Mouse (Mus musculus): ENCODE measurements around the gene Klf16.

Klf16 gene

GRCm38 (mm10) chr10:80572477-80572876 is 4.6 kb downstream of the Klf16 start:
- Histone ChIP-seq H3K36me3 (ENCODE audit: control insufficient read depth, insufficient read depth, low read length, poor library complexity, severe bottlenecking) (peaks cover 3% of the 10 kb centered on the region; the same call in 1 of the 2 replicates), H3K27me3 (ENCODE audit: control insufficient read depth, insufficient read depth, low read length, poor library complexity, severe bottlenecking) (no peaks in the 10 kb centered on the region)
- no peak for DNase-seq (ENCODE audit: low read depth, low spot score)

- Histone ChIP-seq H3K27me3 (ENCODE audit: control insufficient read depth, insufficient read depth, low read length, poor library complexity, severe bottlenecking) (no peaks in the 10 kb centered on the region), H3K36me3 (ENCODE audit: control insufficient read depth, insufficient read depth, low read length, poor library complexity, severe bottlenecking) (peaks cover 3% of the 10 kb centered on the region; the same call in 1 of the 2 replicates)
- peak; percentile 74 for DNase-seq (ENCODE audit: low read depth, low spot score)
These were observed 6.0 kb downstream of the Klf16 start for GRCm38 (mm10) chr10:80570871-80571836.

DNA sequence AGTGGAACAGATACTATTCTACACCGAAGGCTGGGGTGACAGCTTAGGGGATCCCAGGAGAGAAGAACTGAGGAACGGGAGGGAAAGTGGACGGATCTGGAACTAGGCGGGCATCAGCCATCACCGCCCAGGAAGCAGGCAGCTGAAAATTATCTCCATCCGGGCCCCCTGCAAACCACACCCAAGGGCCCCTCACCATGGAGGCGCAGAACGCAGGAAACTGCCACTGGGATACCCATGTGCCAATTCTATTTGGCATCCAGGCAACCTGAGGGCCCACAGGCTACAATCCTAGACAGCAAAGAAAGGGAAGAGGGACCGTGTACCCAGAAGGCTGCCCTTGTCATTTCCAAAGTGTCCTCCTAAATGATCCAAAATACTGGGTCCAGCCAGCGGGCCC is 6.7 kb downstream of the Klf16 start:
- DNase-seq (ENCODE audit: low read depth, low spot score) = no peak
- Histone ChIP-seq H3K36me3 (ENCODE audit: control insufficient read depth, insufficient read depth, low read length, poor library complexity, severe bottlenecking) (peaks cover 3% of the 10 kb centered on the region; the same call in 1 of the 2 replicates), H3K27me3 (ENCODE audit: control insufficient read depth, insufficient read depth, low read length, poor library complexity, severe bottlenecking) (no peaks in the 10 kb centered on the region)

GRCm38 (mm10) chr10:80569664-80570066 is 7.5 kb downstream of the Klf16 start:
- Histone ChIP-seq H3K27me3 (ENCODE audit: control insufficient read depth, insufficient read depth, low read length, poor library complexity, severe bottlenecking) (no peaks in the 10 kb centered on the region), H3K36me3 (ENCODE audit: control insufficient read depth, insufficient read depth, low read length, poor library complexity, severe bottlenecking) (peaks cover 3% of the 10 kb centered on the region; the same call in 1 of the 2 replicates)
- peak; percentile 75 for DNase-seq (ENCODE audit: low read depth, low spot score)

DNA sequence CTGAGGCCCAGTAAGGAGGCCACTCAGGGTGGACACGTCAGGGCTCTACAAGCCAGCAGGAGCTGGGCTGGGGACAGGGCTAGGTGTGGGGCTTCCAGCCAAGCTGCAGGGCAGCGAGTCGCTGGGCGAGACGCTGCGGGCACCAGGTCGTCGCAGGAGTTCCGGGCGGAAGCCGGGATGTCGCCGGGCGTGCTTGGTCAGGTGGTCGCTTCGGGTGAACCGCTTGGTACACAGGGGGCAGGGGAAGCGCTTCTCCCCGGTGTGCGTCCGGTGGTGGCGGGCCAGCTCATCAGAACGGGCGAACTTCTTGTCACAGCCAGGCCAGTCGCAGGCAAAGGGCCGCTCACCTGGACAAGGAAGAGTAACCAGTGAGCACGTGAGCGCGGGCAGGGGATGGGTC is 8.2 kb downstream of the Klf16 start:
- no peaks in the 10 kb centered on the region for H3K27me3 ChIP-seq (ENCODE audit: control insufficient read depth, insufficient read depth, low read length, poor library complexity, severe bottlenecking)
- peaks cover 3% of the 10 kb centered on the region; the same call in 1 of the 2 replicates for H3K36me3 ChIP-seq (ENCODE audit: control insufficient read depth, insufficient read depth, low read length, poor library complexity, severe bottlenecking)
- no peak for DNase-seq (ENCODE audit: low read depth, low spot score)

GRCm38 (mm10) chr10:80566375-80567092 is 10.6 kb downstream of the Klf16 start:
- no peaks in the 10 kb centered on the region for H3K27me3 ChIP-seq (ENCODE audit: control insufficient read depth, insufficient read depth, low read length, poor library complexity, severe bottlenecking)
- peak; percentile 92 for DNase-seq (ENCODE audit: low read depth, low spot score)
- H3K36me3 ChIP-seq (ENCODE audit: control insufficient read depth, insufficient read depth, low read length, poor library complexity, severe bottlenecking) = peaks cover 3% of the 10 kb centered on the region; the same call in 1 of the 2 replicates

GRCm38 (mm10) chr10:80561116-80561944 is 15.8 kb downstream of the Klf16 start, which contains the start of gene Rexo1:
Gene Rexo1 (minus strand): TSS chr10:80561560.
- no peaks in the 10 kb centered on the region for H3K36me3 ChIP-seq (ENCODE audit: control insufficient read depth, insufficient read depth, low read length, poor library complexity, severe bottlenecking)
- H3K27me3 ChIP-seq (ENCODE audit: control insufficient read depth, insufficient read depth, low read length, poor library complexity, severe bottlenecking) = no peaks in the 10 kb centered on the region
- peak; percentile 95 for DNase-seq (ENCODE audit: low read depth, low spot score)

DNA sequence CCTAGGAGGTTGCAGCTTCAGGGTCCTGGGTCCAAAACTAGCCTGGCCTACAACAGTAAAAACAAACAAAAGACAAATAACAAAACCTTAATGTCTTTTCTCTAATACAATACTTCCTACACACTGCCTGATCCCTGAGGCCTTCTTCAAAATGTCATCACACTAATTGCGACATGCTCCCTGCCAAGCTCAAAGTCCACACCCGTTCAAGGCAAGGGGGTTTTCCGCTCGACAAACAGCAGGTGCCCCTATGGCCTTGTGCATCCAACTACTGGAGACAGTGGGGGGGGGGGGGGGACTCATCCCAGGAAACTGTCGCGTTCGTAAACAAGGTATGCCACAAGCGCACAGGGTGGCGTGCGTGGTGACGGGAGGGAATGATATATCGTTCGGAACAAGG is 16.5 kb downstream of the Klf16 start:
- no peak for DNase-seq (ENCODE audit: low read depth, low spot score)
- no peaks in the 10 kb centered on the region for H3K36me3 ChIP-seq (ENCODE audit: control insufficient read depth, insufficient read depth, low read length, poor library complexity, severe bottlenecking)
- H3K27me3 ChIP-seq (ENCODE audit: control insufficient read depth, insufficient read depth, low read length, poor library complexity, severe bottlenecking) = no peaks in the 10 kb centered on the region

GRCm38 (mm10) chr10:80559431-80559830 is 17.7 kb downstream of the Klf16 start:
- DNase-seq (ENCODE audit: low read depth, low spot score) = no peak
- Histone ChIP-seq H3K36me3 (ENCODE audit: control insufficient read depth, insufficient read depth, low read length, poor library complexity, severe bottlenecking) (no peaks in the 10 kb centered on the region), H3K27me3 (ENCODE audit: control insufficient read depth, insufficient read depth, low read length, poor library complexity, severe bottlenecking) (no peaks in the 10 kb centered on the region)

DNA sequence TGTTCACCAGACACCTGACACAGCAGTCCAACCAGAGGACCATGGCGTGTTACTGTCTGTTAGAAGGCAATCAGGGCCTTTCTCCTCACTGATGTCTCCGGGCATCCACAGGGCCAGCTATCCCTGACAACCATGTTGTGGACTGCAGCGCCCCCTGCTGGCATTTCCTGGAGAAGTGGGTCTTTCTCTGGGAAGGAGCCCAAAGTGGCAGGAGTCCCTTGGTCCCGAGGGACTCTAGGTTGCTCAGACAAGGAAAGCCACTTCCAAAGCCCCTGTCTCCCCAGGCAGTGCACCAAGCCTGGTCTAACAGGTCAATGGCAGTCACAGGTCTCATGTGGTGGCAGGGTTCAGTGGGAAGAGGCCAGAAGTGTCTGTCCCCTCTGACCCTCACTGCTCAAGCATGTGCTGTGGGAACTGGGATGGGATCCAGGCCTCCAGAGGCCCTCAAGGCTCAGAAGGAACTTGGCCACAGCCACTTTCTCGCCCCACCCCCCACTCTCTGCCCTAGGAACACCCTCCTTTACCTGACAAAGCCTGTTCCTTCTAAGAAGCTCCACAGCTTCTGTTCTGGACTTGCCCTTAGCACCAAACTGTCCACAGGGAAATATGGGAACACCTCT is 19.7 kb downstream of the Klf16 start:
- H3K36me3 ChIP-seq (ENCODE audit: control insufficient read depth, insufficient read depth, low read length, poor library complexity, severe bottlenecking) = no peaks in the 10 kb centered on the region; the same call in 1 of the 2 replicates
- H3K27me3 ChIP-seq (ENCODE audit: control insufficient read depth, insufficient read depth, low read length, poor library complexity, severe bottlenecking) = no peaks in the 10 kb centered on the region
- peak; percentile 65 for DNase-seq (ENCODE audit: low read depth, low spot score)

DNA sequence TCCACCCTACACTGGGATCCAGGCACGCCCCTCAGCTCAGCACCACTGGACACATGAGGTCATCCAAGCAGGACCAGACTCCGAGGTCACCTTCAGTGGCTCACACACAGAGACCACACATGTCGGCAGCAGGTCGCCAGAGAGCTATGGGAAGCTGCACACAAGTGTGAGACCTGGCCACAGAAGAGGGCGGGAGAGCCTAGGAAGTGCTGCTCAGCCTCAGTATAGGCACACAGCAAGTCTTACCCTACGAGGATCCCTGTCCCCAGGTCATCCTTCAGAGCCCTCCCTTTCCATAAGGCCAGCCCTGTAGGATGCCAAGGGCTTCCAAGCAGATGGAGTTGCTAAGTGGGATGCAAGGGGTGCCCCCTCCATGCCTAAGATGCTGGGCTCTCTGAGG is 23.1 kb downstream of the Klf16 start:
- DNase-seq (ENCODE audit: low read depth, low spot score) = no peak
- H3K36me3 ChIP-seq (ENCODE audit: control insufficient read depth, insufficient read depth, low read length, poor library complexity, severe bottlenecking) = peaks cover 6% of the 10 kb centered on the region

GRCm38 (mm10) chr10:80553575-80553974 is 23.5 kb downstream of the Klf16 start:
- peaks cover 6% of the 10 kb centered on the region for H3K36me3 ChIP-seq (ENCODE audit: control insufficient read depth, insufficient read depth, low read length, poor library complexity, severe bottlenecking)
- no peak for DNase-seq (ENCODE audit: low read depth, low spot score)
- H3K27me3 ChIP-seq (ENCODE audit: control insufficient read depth, insufficient read depth, low read length, poor library complexity, severe bottlenecking) = no peaks in the 10 kb centered on the region

More for the DNA sequence above, 23.1 kb downstream of the Klf16 start:
- no peaks in the 10 kb centered on the region for H3K27me3 ChIP-seq (ENCODE audit: control insufficient read depth, insufficient read depth, low read length, poor library complexity, severe bottlenecking)

DNA sequence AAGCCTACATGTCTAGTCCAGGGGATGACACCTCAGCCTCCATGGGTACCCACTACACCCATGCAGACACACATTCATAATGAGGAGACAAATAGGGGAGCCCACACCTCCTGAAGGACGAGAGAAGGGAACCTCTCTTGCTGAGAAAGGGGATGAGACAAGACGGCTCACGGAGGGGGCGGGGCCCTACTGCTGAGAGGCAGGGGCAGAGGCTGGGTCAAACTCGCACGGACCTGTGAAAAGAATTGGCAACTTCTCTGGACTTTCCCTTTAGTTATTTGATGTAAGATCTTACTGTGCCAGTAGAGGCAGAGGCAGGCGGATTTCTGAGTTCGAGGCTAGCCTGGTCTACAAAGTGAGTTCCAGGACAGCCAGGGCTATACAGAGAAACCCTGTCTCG is 24.8 kb downstream of the Klf16 start:
- H3K36me3 ChIP-seq (ENCODE audit: control insufficient read depth, insufficient read depth, low read length, poor library complexity, severe bottlenecking) = peaks cover 6% of the 10 kb centered on the region
- no peak for DNase-seq (ENCODE audit: low read depth, low spot score)
- no peaks in the 10 kb centered on the region for H3K27me3 ChIP-seq (ENCODE audit: control insufficient read depth, insufficient read depth, low read length, poor library complexity, severe bottlenecking)

GRCm38 (mm10) chr10:80549279-80549678 is 27.8 kb downstream of the Klf16 start:
- Histone ChIP-seq H3K27me3 (ENCODE audit: control insufficient read depth, insufficient read depth, low read length, poor library complexity, severe bottlenecking) (no peaks in the 10 kb centered on the region), H3K36me3 (ENCODE audit: control insufficient read depth, insufficient read depth, low read length, poor library complexity, severe bottlenecking) (peaks cover 6% of the 10 kb centered on the region)
- no peak for DNase-seq (ENCODE audit: low read depth, low spot score)
